19 mouse cellular contexts compared by ENCODE assay signal in genomic region chr17:4424451-4425168, GRCm38 (mm10).
A peak's percentile ranks its signal among the peaks of the same experiment; 100 is the strongest.
DNase-seq lines count a peak whose midpoint lies in the region; ATAC-seq and TF ChIP-seq lines count a peak whose summit lies in the region.
"Had no signal": no experiment of that assay in that cellular context is flagged by ENCODE, and none has a peak within 500 bp of the region (broad histone marks: within the 10 kb centered on the region; RNA-seq: fewer than 3 reads in every experiment).

No protein-coding gene starts in this region.

- no peak overlapping the region for H3K9ac ChIP-seq in lung, embryonic 14.5 days
- H3K9ac ChIP-seq: intestine, embryonic 15.5 days; limb, embryonic 12.5 days; liver, embryonic 12.5 days; midbrain, embryonic 12.5 days had no signal

- intact Hi-C loops in gastrocnemius, postnatal 14 days (cut with DNase I; ENCODE audit: low total_unique reads), result no loop called here

- H3K36me3 ChIP-seq in lung, embryonic 14.5 days (ENCODE audit: insufficient read depth), result no peaks in the 10 kb centered on the region
- H3K36me3 ChIP-seq: intestine, embryonic 15.5 days; limb, embryonic 12.5 days; liver, embryonic 12.5 days; midbrain, embryonic 12.5 days had no signal

- no peaks in the 10 kb centered on the region for H3K9me3 ChIP-seq in lung, embryonic 14.5 days (ENCODE audit: low read depth, low read length)
- H3K9me3 ChIP-seq: intestine, embryonic 15.5 days; limb, embryonic 12.5 days; liver, embryonic 12.5 days; midbrain, embryonic 12.5 days had no signal

- no peak overlapping the region for H3K27ac ChIP-seq in lung, embryonic 14.5 days (ENCODE audit: low read depth)
- H3K27ac ChIP-seq: intestine, embryonic 15.5 days; left cerebral cortex, adult 2 months; limb, embryonic 12.5 days; liver, embryonic 12.5 days; midbrain, embryonic 12.5 days had no signal

- no peaks in the 10 kb centered on the region for H3K4me1 ChIP-seq in lung, embryonic 14.5 days (ENCODE audit: insufficient read depth)
- H3K4me1 ChIP-seq: intestine, embryonic 15.5 days; limb, embryonic 12.5 days; liver, embryonic 12.5 days; midbrain, embryonic 12.5 days had no signal

- WGBS in lung, embryonic 14.5 days, result 44% methylated on average over 6 of the region's 6 CpGs

- no peak for ATAC-seq in lung, embryonic 14.5 days (ENCODE audit: insufficient read depth)
- ATAC-seq: CD4-positive, CD25-positive, alpha-beta regulatory T cell, adult 4 months; intestine, embryonic 15.5 days; liver, embryonic 12.5 days had no signal

- H3K4me3 ChIP-seq in lung, embryonic 14.5 days (ENCODE audit: low read depth, low read length), result no peak overlapping the region
- H3K4me3 ChIP-seq: intestine, embryonic 15.5 days; left cerebral cortex, adult 2 months; limb, embryonic 12.5 days; liver, embryonic 12.5 days; midbrain, embryonic 12.5 days; myocyte had no signal

- peak; percentile 14 for DNase-seq in adrenal gland, postnatal 14 days
- no peak for DNase-seq in adrenal gland, postnatal 25 days
- DNase-seq in gastrocnemius, postnatal 14 days, result peak; percentile 13
- no peak for DNase-seq in gastrocnemius, postnatal 10 days
- peak; percentile 22 for DNase-seq in lung, embryonic 14.5 days
- DNase-seq in lung, postnatal 14 days, result no peak
- peak; percentile 16 for DNase-seq in brain, embryonic 18.5 days (ENCODE audit: low read depth, low spot score)
- no peak for DNase-seq in urinary bladder, postnatal 10 days (ENCODE audit: low spot score)
- DNase-seq: kidney, adult 9 months; lung, adult 2 months; thymus, adult 2 months had no signal

- no peak for TF ChIP-seq CTCF in lung, embryonic 14.5 days (IDR thresholded peaks at IDR 0.05; ENCODE audit: low read depth)

- H3K27me3 ChIP-seq in lung, embryonic 14.5 days (ENCODE audit: insufficient read depth, low read length), result no peaks in the 10 kb centered on the region
- H3K27me3 ChIP-seq: intestine, embryonic 15.5 days; limb, embryonic 12.5 days; liver, embryonic 12.5 days; midbrain, embryonic 12.5 days had no signal

- no peak overlapping the region for H3K4me2 ChIP-seq in lung, embryonic 14.5 days
- H3K4me2 ChIP-seq: heart, embryonic 11.5 days; intestine, embryonic 15.5 days; limb, embryonic 12.5 days; liver, embryonic 12.5 days; midbrain, embryonic 12.5 days had no signal

Comparison
In these comparisons a context has a peak if more than half of its experiments do, and no peak if none do; other contexts are left out.
1. DNase-seq: peak in adrenal gland, postnatal 14 days (single experiment), gastrocnemius, postnatal 14 days (single experiment), lung, embryonic 14.5 days (single experiment) and brain, embryonic 18.5 days (single experiment); none in adrenal gland, postnatal 25 days (single experiment), gastrocnemius, postnatal 10 days (single experiment), lung, postnatal 14 days (single experiment) and urinary bladder, postnatal 10 days (single experiment).